Mouse (Mus musculus) ES-E14 (cell line): Measurements from ENCODE around the gene Tacr2.

Experiments used
- HCFC1 ChIP-seq: IDR thresholded peaks from 2 replicates; pipeline ENCODE4 v1.6.1; 2012; ENCODE audit warnings: low read length, inconsistent platforms, borderline replicate concordance; ENCODE audit not compliant: insufficient read depth
- ZC3H11A ChIP-seq: IDR thresholded peaks from 2 replicates; pipeline ENCODE4 v1.6.1; 2012; ENCODE audit warnings: low read depth, mild to moderate bottlenecking, inconsistent platforms, low read length, borderline replicate concordance
- ZNF384 ChIP-seq: IDR thresholded peaks from 2 replicates; pipeline ENCODE4 v1.6.1; 2012; ENCODE audit warnings: low read depth, low read length, inconsistent platforms

GRCm38 (mm10) chr10:62224231-62224630 is 28.0 kb upstream of the Tacr2 start:
- no peak for TF ChIP-seq ZC3H11A
- TF ChIP-seq ZNF384: no peak
- no peak for TF ChIP-seq HCFC1
